Mouse (Mus musculus): ENCODE measurements around the gene Smok3b.
"Not testable (repeated sequence)": the region's sequence is repeated elsewhere in the genome, so short reads cannot be mapped to it uniquely, and the experiment has no call there.

Gene Smok3b

GRCm38 (mm10) chr5:138009437-138009836, 11.8 kb upstream of the Smok3b start:
- TF ChIP-seq CTCF (conservative IDR thresholded peaks at IDR 0.05; ENCODE audit: low read length) = no peak
- TF ChIP-seq POU5F1 (IDR thresholded peaks at IDR 0.05; ENCODE audit: borderline replicate concordance, low read length) = no peak
- TF ChIP-seq NANOG (IDR thresholded peaks at IDR 0.05; ENCODE audit: borderline replicate concordance, low read length) = no peak
- no peak overlapping the region for H3K4me3 ChIP-seq (replicated peaks; ENCODE audit: low read length)
- no peaks in the 10 kb centered on the region for H3K36me3 ChIP-seq (ENCODE audit: insufficient read depth, low read length)

GRCm38 (mm10) chr5:138012382-138012781, 8.8 kb upstream of the Smok3b start:
- Histone ChIP-seq H3K4me3 (replicated peaks; ENCODE audit: low read length) (no peak overlapping the region), H3K9me3 (ENCODE audit: low read length) (peaks cover 59% of the 10 kb centered on the region), H3K27me3 (ENCODE audit: insufficient read depth, low read length) (no peaks in the 10 kb centered on the region), H3K36me3 (ENCODE audit: insufficient read depth, low read length) (no peaks in the 10 kb centered on the region), H3K4me1 (replicated peaks; ENCODE audit: low read depth, low read length) (no peaks in the 10 kb centered on the region)
- no peak for TF ChIP-seq POU5F1 (IDR thresholded peaks at IDR 0.05; ENCODE audit: borderline replicate concordance, low read length)
- TF ChIP-seq NANOG (IDR thresholded peaks at IDR 0.05; ENCODE audit: borderline replicate concordance, low read length) = no peak
- no peak for TF ChIP-seq CTCF (conservative IDR thresholded peaks at IDR 0.05; ENCODE audit: low read length)

More at GRCm38 (mm10) chr5:138009437-138009836, 11.8 kb upstream of the Smok3b start:
- H3K27me3 ChIP-seq (ENCODE audit: insufficient read depth, low read length) = no peaks in the 10 kb centered on the region
- H3K4me1 ChIP-seq (replicated peaks; ENCODE audit: low read depth, low read length) = no peaks in the 10 kb centered on the region
- peaks cover 84% of the 10 kb centered on the region for H3K9me3 ChIP-seq (ENCODE audit: low read length)

- no peaks in the 10 kb centered on the region for H3K27me3 ChIP-seq (ENCODE audit: insufficient read depth, low read length)
- peaks cover 29% of the 10 kb centered on the region for H3K9me3 ChIP-seq (ENCODE audit: low read length)
- TF ChIP-seq POU5F1 (IDR thresholded peaks at IDR 0.05; ENCODE audit: borderline replicate concordance, low read length) = no peak
- TF ChIP-seq NANOG (IDR thresholded peaks at IDR 0.05; ENCODE audit: borderline replicate concordance, low read length) = no peak
- TF ChIP-seq CTCF (conservative IDR thresholded peaks at IDR 0.05; ENCODE audit: low read length) = no peak
- no peak overlapping the region for H3K4me3 ChIP-seq (replicated peaks; ENCODE audit: low read length)
- H3K4me1 ChIP-seq (replicated peaks; ENCODE audit: low read depth, low read length) = no peaks in the 10 kb centered on the region
- no peaks in the 10 kb centered on the region for H3K36me3 ChIP-seq (ENCODE audit: insufficient read depth, low read length)
These were observed 4.7 kb upstream of the Smok3b start for GRCm38 (mm10) chr5:138016530-138016929.

- Histone ChIP-seq H3K4me1 (replicated peaks; ENCODE audit: low read depth, low read length) (no peaks in the 10 kb centered on the region), H3K36me3 (ENCODE audit: insufficient read depth, low read length) (no peaks in the 10 kb centered on the region), H3K27me3 (ENCODE audit: insufficient read depth, low read length) (no peaks in the 10 kb centered on the region), H3K9me3 (ENCODE audit: low read length) (peaks cover 24% of the 10 kb centered on the region), H3K4me3 (replicated peaks; ENCODE audit: low read length) (no peak overlapping the region)
- TF ChIP-seq NANOG (IDR thresholded peaks at IDR 0.05; ENCODE audit: borderline replicate concordance, low read length) (no peak), POU5F1 (IDR thresholded peaks at IDR 0.05; ENCODE audit: borderline replicate concordance, low read length) (no peak), CTCF (conservative IDR thresholded peaks at IDR 0.05; ENCODE audit: low read length) (no peak)
These were observed 4.2 kb upstream of the Smok3b start for GRCm38 (mm10) chr5:138016997-138017396.

- H3K4me1 ChIP-seq (replicated peaks; ENCODE audit: low read depth, low read length); H3K9me3 ChIP-seq (ENCODE audit: low read length); H3K36me3 ChIP-seq (ENCODE audit: insufficient read depth, low read length); H3K4me3 ChIP-seq (replicated peaks; ENCODE audit: low read length); H3K27me3 ChIP-seq (ENCODE audit: insufficient read depth, low read length): not testable (repeated sequence)
These were observed 1.7 kb upstream of the Smok3b start for GRCm38 (mm10) chr5:138019577-138019976.

GRCm38 (mm10) chr5:138052894-138053293, 31.7 kb downstream of the Smok3b start, which contains the start of gene Smok3c:
Smok3c (plus strand) TSS chr5:138053194.
- not testable (repeated sequence) for H3K9me3 ChIP-seq (ENCODE audit: low read length); H3K4me1 ChIP-seq (replicated peaks; ENCODE audit: low read depth, low read length)

GRCm38 (mm10) chr5:138073803-138074202, 52.6 kb downstream of the Smok3b start:
- H3K4me1 ChIP-seq (replicated peaks; ENCODE audit: low read depth, low read length) = no peaks in the 10 kb centered on the region
- no peaks in the 10 kb centered on the region for H3K9me3 ChIP-seq (ENCODE audit: low read length)
- no peaks in the 10 kb centered on the region for H3K36me3 ChIP-seq (ENCODE audit: insufficient read depth, low read length)
- TF ChIP-seq CTCF (conservative IDR thresholded peaks at IDR 0.05; ENCODE audit: low read length) = no peak
- no peak for TF ChIP-seq POU5F1 (IDR thresholded peaks at IDR 0.05; ENCODE audit: borderline replicate concordance, low read length)
- H3K27me3 ChIP-seq (ENCODE audit: insufficient read depth, low read length) = no peaks in the 10 kb centered on the region
- H3K4me3 ChIP-seq (replicated peaks; ENCODE audit: low read length) = no peak overlapping the region

More at GRCm38 (mm10) chr5:138052894-138053293, 31.7 kb downstream of the Smok3b start, which contains the start of gene Smok3c:
- H3K4me3 ChIP-seq (replicated peaks; ENCODE audit: low read length); H3K36me3 ChIP-seq (ENCODE audit: insufficient read depth, low read length); H3K27me3 ChIP-seq (ENCODE audit: insufficient read depth, low read length): not testable (repeated sequence)

- no peaks in the 10 kb centered on the region for H3K36me3 ChIP-seq (ENCODE audit: insufficient read depth, low read length)
- H3K27me3 ChIP-seq (ENCODE audit: insufficient read depth, low read length) = no peaks in the 10 kb centered on the region
- no peaks in the 10 kb centered on the region for H3K9me3 ChIP-seq (ENCODE audit: low read length)
- TF ChIP-seq NANOG (IDR thresholded peaks at IDR 0.05; ENCODE audit: borderline replicate concordance, low read length) = no peak
- TF ChIP-seq POU5F1 (IDR thresholded peaks at IDR 0.05; ENCODE audit: borderline replicate concordance, low read length) = no peak
- no peak for TF ChIP-seq CTCF (conservative IDR thresholded peaks at IDR 0.05; ENCODE audit: low read length)
- H3K4me3 ChIP-seq (replicated peaks; ENCODE audit: low read length) = no peak overlapping the region
- no peaks in the 10 kb centered on the region for H3K4me1 ChIP-seq (replicated peaks; ENCODE audit: low read depth, low read length)
These were observed 54.5 kb downstream of the Smok3b start for GRCm38 (mm10) chr5:138075684-138076083.

- TF ChIP-seq POU5F1 (IDR thresholded peaks at IDR 0.05; ENCODE audit: borderline replicate concordance, low read length) = no peak
- TF ChIP-seq CTCF (conservative IDR thresholded peaks at IDR 0.05; ENCODE audit: low read length) = 0 out of 2 replicates have a peak, but pooled peaks have one; percentile 4
- no peak for TF ChIP-seq NANOG (IDR thresholded peaks at IDR 0.05; ENCODE audit: borderline replicate concordance, low read length)
- H3K4me1 ChIP-seq (replicated peaks; ENCODE audit: low read depth, low read length) = peaks cover 4% of the 10 kb centered on the region
- H3K4me3 ChIP-seq (replicated peaks; ENCODE audit: low read length) = no peak overlapping the region
- H3K9me3 ChIP-seq (ENCODE audit: low read length) = no peaks in the 10 kb centered on the region
- H3K36me3 ChIP-seq (ENCODE audit: insufficient read depth, low read length) = no peaks in the 10 kb centered on the region
- no peaks in the 10 kb centered on the region for H3K27me3 ChIP-seq (ENCODE audit: insufficient read depth, low read length)
These were observed 54.9 kb downstream of the Smok3b start for GRCm38 (mm10) chr5:138076148-138076547.
